Mouse (Mus musculus) lung, postnatal 0 days (tissue): ENCODE measurements at regions not wholly inside any gene's neighbourhood (a gene's known extent, or its start where the extent isn't known, plus 50 kb on each side); places are given as distances from the start of the nearest gene placed in this dataset.

Experiments
- CTCF ChIP-seq: IDR thresholded peaks from 2 replicates; pipeline ENCODE4 v1.5.1; 2016; ENCODE audit warnings: antibody characterized with exemption, mild to moderate bottlenecking
- EP300 ChIP-seq: IDR thresholded peaks from 2 replicates; pipeline ENCODE4 v1.6.1; 2016; ENCODE audit warnings: antibody characterized with exemption, mild to moderate bottlenecking, control low read depth

- TF ChIP-seq CTCF = no peak
- TF ChIP-seq EP300 = no peak
These were observed 351.5 kb upstream of the BC052040 start for GRCm38 (mm10) chr2:115230041-115230440.
